Mouse (Mus musculus): ENCODE measurements around the gene 4931422A03Rik. TPM values are rescaled to one million over a fixed set of nuclear protein-coding genes. Genes with fewer than 3 reads are reported as not detected.

Gene 4931422A03Rik
- polyA plus RNA-seq, 1 experiment from 2014 or later, result 3.1 TPM

DNA sequence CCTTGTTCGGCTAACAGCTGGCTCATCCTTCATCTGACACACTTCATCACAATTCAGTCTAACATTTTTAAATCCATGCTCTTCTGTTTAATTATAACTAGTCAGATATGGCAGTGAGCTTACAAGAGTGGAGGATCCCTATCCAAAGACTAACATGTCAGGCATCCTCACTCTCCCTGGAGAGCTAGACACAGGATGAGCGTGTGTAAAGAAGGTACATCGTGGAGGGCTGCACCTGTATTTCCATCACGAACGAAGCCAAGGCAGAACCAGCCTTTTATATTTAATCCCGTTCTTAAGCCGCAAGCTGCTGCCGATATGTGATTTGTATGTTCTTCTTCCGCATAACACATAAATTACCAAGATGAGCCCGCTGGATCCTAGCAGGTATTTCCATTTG is 45.0 kb downstream of the 4931422A03Rik start:
- H3K27me3 ChIP-seq (replicated peaks), result no peaks in the 10 kb centered on the region
- no peak overlapping the region for H3K27ac ChIP-seq
- no peak for ATAC-seq (ENCODE audit: insufficient read depth, low FRiP score, low read depth)
- WGBS, result 81% methylated on average over 10 of the region's 10 CpGs
- no peaks in the 10 kb centered on the region for H3K4me1 ChIP-seq
- no peaks in the 10 kb centered on the region for H3K9me3 ChIP-seq
- no peak overlapping the region for H3K9ac ChIP-seq
- H3K4me3 ChIP-seq (replicated peaks), result no peak overlapping the region
- no peak overlapping the region for H3K4me2 ChIP-seq
- H3K36me3 ChIP-seq, result no peaks in the 10 kb centered on the region

DNA sequence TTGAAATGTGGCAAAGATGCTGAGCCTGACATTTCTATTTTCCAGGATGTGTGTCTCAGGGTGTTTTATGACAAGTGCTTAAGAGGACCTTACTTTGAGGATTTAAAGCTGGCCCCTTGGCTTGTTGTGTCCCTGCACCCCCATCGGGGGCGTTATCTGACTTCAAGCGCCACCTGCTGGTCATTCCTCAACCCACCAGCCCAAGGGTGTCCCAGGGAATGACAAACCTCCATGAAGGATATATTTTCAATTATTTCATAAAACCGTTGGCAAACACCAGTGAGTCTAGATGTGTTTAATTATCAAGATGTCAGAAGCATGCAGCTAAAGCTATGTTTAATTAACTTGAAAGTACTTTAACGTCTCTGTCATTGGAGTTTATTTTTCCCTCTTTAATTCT is 45.9 kb downstream of the 4931422A03Rik start:
- H3K27ac ChIP-seq, result no peak overlapping the region
- H3K9me3 ChIP-seq, result no peaks in the 10 kb centered on the region
- H3K36me3 ChIP-seq, result no peaks in the 10 kb centered on the region
- 10% methylated on average over 5 of the region's 5 CpGs for WGBS
- H3K4me3 ChIP-seq (replicated peaks), result no peak overlapping the region
- H3K27me3 ChIP-seq (replicated peaks), result no peaks in the 10 kb centered on the region
- no peak overlapping the region for H3K4me2 ChIP-seq
- ATAC-seq (ENCODE audit: insufficient read depth, low FRiP score, low read depth), result no peak; the same call in 1 of the 2 replicates
- H3K9ac ChIP-seq, result no peak overlapping the region
- no peaks in the 10 kb centered on the region for H3K4me1 ChIP-seq

DNA sequence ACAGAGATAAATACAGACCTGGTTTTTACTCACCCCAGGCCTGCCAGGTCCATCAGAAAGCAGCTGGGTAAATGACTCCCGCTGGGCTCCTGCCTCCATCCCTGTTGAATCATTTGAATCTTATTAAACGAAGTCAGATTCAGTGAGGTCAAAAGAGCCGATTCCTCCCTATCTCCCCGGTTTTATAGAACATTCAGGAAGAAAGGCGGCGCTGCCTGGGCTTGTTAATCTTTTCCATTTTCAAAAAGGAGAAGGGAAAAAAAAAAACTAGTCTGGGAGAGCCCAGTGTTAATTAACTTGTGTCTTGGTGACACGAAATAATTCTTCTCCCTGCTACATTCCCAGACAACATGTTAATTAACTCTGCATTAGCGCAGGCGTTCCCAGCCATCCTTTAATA is 50.4 kb downstream of the 4931422A03Rik start:
- Histone ChIP-seq H3K36me3 (no peaks in the 10 kb centered on the region), H3K4me2 (no peak overlapping the region), H3K4me1 (no peaks in the 10 kb centered on the region), H3K27ac (no peak overlapping the region), H3K9ac (no peak overlapping the region), H3K4me3 (replicated peaks) (no peak overlapping the region), H3K27me3 (replicated peaks) (no peaks in the 10 kb centered on the region), H3K9me3 (no peaks in the 10 kb centered on the region)
- WGBS, result 69% methylated on average over 9 of the region's 9 CpGs
- no peak for ATAC-seq (ENCODE audit: insufficient read depth, low FRiP score, low read depth)

DNA sequence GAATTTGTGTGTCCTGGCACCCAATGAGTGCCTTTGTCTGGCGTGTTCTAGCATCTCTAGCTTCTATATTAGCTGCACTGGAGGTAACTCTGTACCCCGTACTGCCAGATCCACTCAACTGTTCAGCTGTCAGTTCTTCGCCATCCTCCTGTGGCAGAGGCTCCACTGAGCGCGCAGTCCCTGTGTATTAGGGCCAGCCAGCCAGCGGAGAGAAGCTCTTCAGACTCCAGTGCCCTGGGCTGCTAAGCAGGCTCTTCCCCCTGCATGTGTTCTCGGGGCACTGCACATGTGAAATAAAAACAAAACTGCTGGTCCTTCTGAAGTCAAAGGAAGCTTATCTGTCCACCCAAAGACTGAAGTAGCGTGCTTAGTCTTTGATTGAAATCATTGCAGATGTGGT is 50.9 kb downstream of the 4931422A03Rik start:
- no peak for ATAC-seq (ENCODE audit: insufficient read depth, low FRiP score, low read depth)
- no peak overlapping the region for H3K4me3 ChIP-seq (replicated peaks)
- no peaks in the 10 kb centered on the region for H3K36me3 ChIP-seq
- no peak overlapping the region for H3K27ac ChIP-seq
- H3K27me3 ChIP-seq (replicated peaks), result no peaks in the 10 kb centered on the region
- 79% methylated on average over 8 of the region's 8 CpGs for WGBS
- H3K9ac ChIP-seq, result no peak overlapping the region
- H3K9me3 ChIP-seq, result no peaks in the 10 kb centered on the region
- H3K4me1 ChIP-seq, result no peaks in the 10 kb centered on the region
- H3K4me2 ChIP-seq, result no peak overlapping the region

DNA sequence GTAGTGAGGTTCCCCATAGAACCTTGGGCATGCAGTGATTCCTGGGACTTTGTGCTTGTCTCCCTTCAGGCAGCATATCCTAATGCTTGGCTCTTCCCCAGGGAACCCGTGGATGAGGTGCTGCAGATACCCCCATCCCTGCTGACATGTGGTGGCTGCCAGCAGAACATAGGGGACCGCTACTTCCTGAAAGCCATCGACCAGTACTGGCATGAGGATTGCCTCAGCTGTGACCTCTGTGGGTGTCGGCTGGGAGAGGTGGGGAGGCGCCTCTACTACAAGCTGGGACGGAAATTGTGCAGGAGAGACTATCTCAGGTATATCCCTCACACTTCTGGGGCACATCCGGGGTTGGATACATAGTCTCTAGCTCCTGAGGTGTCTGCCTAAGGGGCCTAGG is 52.3 kb downstream of the 4931422A03Rik start:
- Histone ChIP-seq H3K4me1 (peaks cover 1% of the 10 kb centered on the region; the same call in 1 of the 2 replicates), H3K27ac (no peak overlapping the region), H3K4me3 (replicated peaks) (no peak overlapping the region), H3K27me3 (replicated peaks) (peaks cover 7% of the 10 kb centered on the region), H3K4me2 (no peak overlapping the region), H3K9ac (no peak overlapping the region), H3K9me3 (no peaks in the 10 kb centered on the region), H3K36me3 (no peaks in the 10 kb centered on the region)
- 69% methylated on average over 7 of the region's 7 CpGs for WGBS
- ATAC-seq (ENCODE audit: insufficient read depth, low FRiP score, low read depth), result no peak

DNA sequence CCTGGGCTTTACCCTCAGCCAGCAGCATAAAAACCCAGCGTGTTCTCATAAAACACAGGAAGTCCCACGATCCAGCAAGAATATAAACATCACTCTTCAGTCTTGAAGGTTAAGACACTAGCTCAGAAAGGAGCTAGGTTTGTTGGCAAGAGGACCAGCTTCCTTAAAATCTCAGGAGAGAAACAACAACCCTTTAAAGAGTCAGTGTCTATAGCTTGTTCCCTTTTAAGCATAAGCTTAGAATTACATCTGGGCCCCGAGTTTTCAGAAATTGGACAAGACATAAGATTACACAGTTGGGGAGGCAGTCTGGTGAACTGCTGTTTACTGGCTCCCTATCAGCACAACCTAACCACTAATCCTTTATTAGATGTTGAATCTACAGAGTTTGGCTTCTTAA is 56.3 kb downstream of the 4931422A03Rik start:
- WGBS, result 19% methylated on average over 3 of the region's 3 CpGs
- ATAC-seq (ENCODE audit: insufficient read depth, low FRiP score, low read depth), result no peak
- Histone ChIP-seq H3K9me3 (no peaks in the 10 kb centered on the region), H3K36me3 (no peaks in the 10 kb centered on the region), H3K27ac (no peak overlapping the region), H3K4me1 (peaks cover 12% of the 10 kb centered on the region), H3K27me3 (replicated peaks) (peaks cover 18% of the 10 kb centered on the region), H3K9ac (no peak overlapping the region), H3K4me2 (peak overlapping the region; percentile 99; the same call in 1 of the 2 replicates), H3K4me3 (replicated peaks) (0 out of 2 replicates have a peak overlapping the region, but pooled peaks have one; percentile 73)

DNA sequence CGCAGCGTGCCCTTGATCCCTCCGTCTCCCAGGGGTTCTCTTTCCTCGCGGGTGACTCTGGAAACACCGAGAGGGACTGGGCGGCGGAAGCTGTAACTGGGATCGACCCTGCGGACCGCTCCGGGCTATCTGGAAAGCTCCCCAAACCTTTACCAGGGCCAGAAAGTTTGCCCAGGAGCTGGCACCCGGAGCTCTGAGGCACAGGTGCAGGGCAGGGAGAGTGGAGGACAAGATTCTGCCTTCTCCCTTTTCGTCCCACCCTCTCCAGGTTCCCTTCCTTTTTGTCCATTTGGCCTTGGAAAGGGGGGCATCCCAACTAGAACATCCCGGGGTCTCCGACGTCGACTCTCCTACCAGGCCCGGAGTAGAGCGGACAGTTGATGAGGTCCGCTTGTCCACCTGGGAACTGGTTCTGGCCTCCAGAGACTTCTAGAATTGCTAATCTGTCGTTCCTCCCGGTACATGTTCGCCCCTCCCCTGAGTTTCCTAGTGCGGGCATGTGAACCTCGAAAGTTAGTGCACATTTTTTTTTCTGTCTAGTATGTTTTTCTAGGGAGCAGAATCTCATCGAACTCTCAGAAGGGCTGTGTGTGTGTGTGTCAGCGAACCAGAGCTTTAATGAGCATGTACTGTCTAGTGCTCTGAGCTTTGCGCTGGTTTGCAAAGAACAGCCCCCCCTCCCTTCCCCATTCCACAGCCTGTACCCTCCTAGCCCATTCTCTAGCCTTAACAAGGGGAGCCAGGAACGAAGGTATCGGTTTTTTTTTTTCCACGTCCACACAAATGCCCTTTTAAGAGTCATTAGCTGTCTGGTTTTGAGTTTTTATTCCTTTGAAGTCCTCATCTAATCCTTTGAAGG is 57.1 kb downstream of the 4931422A03Rik start:
- H3K27me3 ChIP-seq (replicated peaks), result peaks cover 18% of the 10 kb centered on the region
- peak overlapping the region; percentile 99 for H3K4me2 ChIP-seq
- WGBS, result 3% methylated on average over 32 of the region's 32 CpGs
- ATAC-seq (ENCODE audit: insufficient read depth, low FRiP score, low read depth), result no peak
- H3K9ac ChIP-seq, result peak overlapping the region; percentile 49
- no peaks in the 10 kb centered on the region for H3K9me3 ChIP-seq
- H3K4me3 ChIP-seq (replicated peaks), result peak overlapping the region; percentile 73
- H3K27ac ChIP-seq, result peak overlapping the region; percentile 42; the same call in 1 of the 2 replicates
- H3K36me3 ChIP-seq, result no peaks in the 10 kb centered on the region
- H3K4me1 ChIP-seq, result peaks cover 12% of the 10 kb centered on the region

DNA sequence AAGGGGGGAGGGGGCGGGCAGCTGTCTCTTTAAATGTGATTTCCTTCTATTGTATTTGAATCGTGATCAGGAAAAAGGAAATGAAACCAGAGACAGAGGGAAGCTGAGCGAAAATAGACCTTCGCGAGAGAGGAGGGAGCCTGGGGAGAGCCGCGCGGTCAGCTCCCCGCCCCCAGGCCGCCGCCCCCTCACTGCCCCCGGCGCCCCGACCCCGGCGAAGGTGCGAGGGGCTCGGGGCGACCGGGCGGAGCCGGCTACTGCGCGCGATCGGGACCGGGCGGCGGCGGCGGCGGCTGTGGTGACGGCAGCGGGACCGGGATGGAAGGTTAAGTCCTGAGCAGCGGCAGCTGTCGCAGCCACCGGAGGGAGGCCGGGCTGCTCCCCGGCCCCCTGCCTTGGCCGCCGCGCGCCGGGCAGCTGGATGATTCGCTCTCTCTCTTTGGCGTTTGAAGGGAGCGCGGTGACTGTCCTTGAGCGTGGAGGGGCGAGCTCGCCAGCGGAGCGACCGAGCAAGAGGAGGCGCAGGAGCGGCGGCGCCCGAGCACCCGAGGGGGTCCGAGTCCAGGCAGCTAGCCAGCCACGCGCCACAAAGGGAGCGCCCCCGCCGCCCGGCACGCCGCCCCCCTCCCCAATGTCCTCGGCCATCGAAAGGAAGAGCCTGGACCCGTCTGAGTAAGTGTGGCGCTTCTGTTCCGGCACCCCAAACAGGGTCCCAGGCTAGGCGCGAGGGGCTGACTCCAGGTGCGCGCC is 57.9 kb downstream of the 4931422A03Rik start:
- Histone ChIP-seq H3K27me3 (replicated peaks) (peaks cover 18% of the 10 kb centered on the region), H3K9me3 (no peaks in the 10 kb centered on the region)
- under 1% methylated on average over 66 of the region's 79 CpGs for WGBS

DNA sequence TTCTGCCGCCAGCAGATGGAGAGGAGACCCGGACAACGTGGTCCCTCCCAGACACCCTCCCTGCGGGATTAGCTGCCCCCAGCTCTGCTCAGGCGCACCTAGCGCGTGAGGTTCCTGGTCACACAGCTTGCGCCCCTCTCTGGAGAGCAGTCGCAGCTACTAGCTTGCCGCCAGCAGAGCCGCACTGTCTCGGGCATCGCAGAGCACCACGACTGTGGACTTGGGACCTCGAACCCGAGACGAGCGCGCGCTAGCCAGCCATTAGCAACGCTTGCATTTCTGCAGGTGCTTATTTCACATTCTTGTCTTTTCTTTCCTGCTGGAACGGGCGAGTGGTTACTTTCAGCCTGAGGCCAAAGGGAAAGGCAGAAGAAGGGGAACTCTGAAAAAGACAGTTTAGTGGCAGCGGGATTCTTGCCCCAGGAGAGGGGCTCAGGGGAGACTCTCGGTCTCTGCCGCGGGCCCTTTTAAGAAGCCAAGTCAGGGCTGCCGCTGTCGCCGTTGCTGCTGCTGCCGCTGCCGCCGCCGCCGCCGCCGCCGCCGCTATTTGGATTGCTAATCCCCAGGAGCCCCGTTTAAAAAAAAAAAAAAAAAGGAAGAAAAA is 58.6 kb downstream of the 4931422A03Rik start:
- no peaks in the 10 kb centered on the region for H3K36me3 ChIP-seq
- H3K4me1 ChIP-seq, result peaks cover 12% of the 10 kb centered on the region
- H3K9ac ChIP-seq, result peak overlapping the region; percentile 49
- peak; percentile 86 for ATAC-seq (ENCODE audit: insufficient read depth, low FRiP score, low read depth)
- peaks cover 18% of the 10 kb centered on the region for H3K27me3 ChIP-seq (replicated peaks)
- H3K9me3 ChIP-seq, result no peaks in the 10 kb centered on the region
- peak overlapping the region; percentile 55; the same call in 1 of the 2 replicates for H3K27ac ChIP-seq
- peak overlapping the region; percentile 73 for H3K4me3 ChIP-seq (replicated peaks)
- 1% methylated on average over 40 of the region's 40 CpGs for WGBS
- H3K4me2 ChIP-seq, result peak overlapping the region; percentile 99

More for the DNA sequence above, 57.9 kb downstream of the 4931422A03Rik start:
- Histone ChIP-seq H3K4me2 (peak overlapping the region; percentile 99), H3K36me3 (no peaks in the 10 kb centered on the region), H3K27ac (peak overlapping the region; percentile 42; the same call in 1 of the 2 replicates), H3K9ac (peak overlapping the region; percentile 49), H3K4me3 (replicated peaks) (peak overlapping the region; percentile 73), H3K4me1 (peaks cover 12% of the 10 kb centered on the region)
- ATAC-seq (ENCODE audit: insufficient read depth, low FRiP score, low read depth), result peak; percentile 57

DNA sequence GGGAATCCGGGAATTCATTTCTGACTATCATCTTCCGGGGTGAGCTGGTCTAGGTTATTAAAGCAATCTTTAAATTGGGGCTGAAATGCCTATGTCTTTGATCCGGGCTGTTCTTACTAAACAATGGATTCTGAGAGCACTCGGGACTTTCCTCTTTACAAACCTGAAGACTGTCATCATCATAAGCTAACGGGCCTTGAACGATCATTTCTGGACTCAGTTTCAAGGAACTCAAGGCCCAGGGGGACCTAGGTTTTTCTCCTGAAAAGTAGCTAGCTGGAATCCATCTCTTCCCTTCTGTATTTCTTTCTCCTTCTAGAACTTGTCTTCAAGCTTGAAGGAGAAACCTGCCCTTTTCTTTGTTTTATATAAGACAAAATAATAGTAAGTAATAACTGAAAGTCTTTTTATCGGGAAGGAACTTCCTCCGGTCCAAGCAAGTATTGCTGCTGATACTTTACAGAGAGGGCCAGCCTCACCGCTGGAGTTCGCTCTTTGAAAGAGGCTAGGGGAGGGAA is 59.2 kb downstream of the 4931422A03Rik start:
- H3K4me2 ChIP-seq, result peak overlapping the region; percentile 99
- ATAC-seq (ENCODE audit: insufficient read depth, low FRiP score, low read depth), result no peak
- WGBS, result 30% methylated on average over 10 of the region's 10 CpGs
- no peaks in the 10 kb centered on the region for H3K36me3 ChIP-seq
- no peaks in the 10 kb centered on the region for H3K9me3 ChIP-seq
- H3K27ac ChIP-seq, result no peak overlapping the region; the same call in 1 of the 2 replicates
- peaks cover 12% of the 10 kb centered on the region for H3K4me1 ChIP-seq
- peak overlapping the region; percentile 73 for H3K4me3 ChIP-seq (replicated peaks)
- H3K27me3 ChIP-seq (replicated peaks), result peaks cover 18% of the 10 kb centered on the region
- peak overlapping the region; percentile 49; the same call in 1 of the 2 replicates for H3K9ac ChIP-seq

DNA sequence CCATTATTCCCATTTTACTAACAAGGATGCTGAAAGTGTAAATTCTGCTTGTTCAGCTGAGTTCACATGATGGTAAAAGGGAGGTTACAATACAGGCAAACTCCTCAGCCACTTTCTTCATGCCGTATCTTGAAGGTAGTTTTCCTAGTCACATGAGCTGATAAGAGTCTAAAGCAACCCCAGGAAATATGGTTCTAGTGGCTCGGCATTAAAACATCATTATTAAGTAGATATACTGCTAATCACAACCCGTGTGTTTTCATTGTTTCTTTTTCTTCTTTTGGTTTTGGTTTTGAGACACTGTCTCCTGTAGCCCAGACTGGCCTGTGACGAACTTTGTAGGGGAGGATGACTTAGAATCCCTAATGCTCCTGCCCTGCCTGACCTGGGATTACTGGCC is 60.0 kb downstream of the 4931422A03Rik start:
- no peak overlapping the region for H3K4me3 ChIP-seq (replicated peaks)
- H3K27me3 ChIP-seq (replicated peaks), result peaks cover 18% of the 10 kb centered on the region
- H3K27ac ChIP-seq, result no peak overlapping the region
- no peak overlapping the region for H3K9ac ChIP-seq
- H3K9me3 ChIP-seq, result no peaks in the 10 kb centered on the region
- H3K4me2 ChIP-seq, result no peak overlapping the region
- peaks cover 12% of the 10 kb centered on the region for H3K4me1 ChIP-seq
- H3K36me3 ChIP-seq, result no peaks in the 10 kb centered on the region
- ATAC-seq (ENCODE audit: insufficient read depth, low FRiP score, low read depth), result no peak
- WGBS, result 67% methylated on average over 4 of the region's 4 CpGs
